Mouse (Mus musculus) gastrocnemius, adult 2 months (tissue): Measurements from ENCODE around the gene Il12b. TPM values are rescaled to one million over a fixed set of nuclear protein-coding genes. Genes with fewer than 3 reads are reported as not detected.
"Not testable (repeated sequence)": the region's sequence is repeated elsewhere in the genome, so short reads cannot be mapped to it uniquely, and the experiment has no call there.

Source experiments
- DNase-seq: peaks from one replicate; pipeline ENCODE4 v3.0.0; 2022
- H3K27ac ChIP-seq: fragments of 200-600 bp; 2 replicates; pipeline ENCODE4 v1.8.1; 2022; ENCODE audit warnings: mild to moderate bottlenecking
- H3K4me3 ChIP-seq: fragments of 200-600 bp; 2 replicates; pipeline ENCODE4 v1.8.1; 2022; ENCODE audit warnings: mild to moderate bottlenecking, moderate library complexity
- CTCF ChIP-seq: fragments of 200-600 bp; IDR thresholded peaks from 2 replicates; pipeline ENCODE4 v1.8.1; 2022; ENCODE audit warnings: antibody characterized with exemption, mild to moderate bottlenecking, moderate library complexity
- intact Hi-C: fragments of 180-260 bp; cut with DNase I; formaldehyde crosslinking; loops from one replicate; pipeline ENCODE4 v1.15.1; 2025
- total RNA-seq, 2 experiments: library from RNA; stranded (reverse); gene quantifications; 2 replicates each; pipeline ENCODE4 v1.2.3; 2021

Gene Il12b
- total RNA-seq, 2 experiments from 2014 or later = not detected

GRCm38 (mm10) chr11:44422337-44423111, 22.7 kb downstream of the Il12b start:
- intact Hi-C loops = no loop called here
- no peak for TF ChIP-seq CTCF

GRCm38 (mm10) chr11:44423261-44423660, 23.4 kb downstream of the Il12b start:
- no peak for TF ChIP-seq CTCF

More at GRCm38 (mm10) chr11:44422337-44423111, 22.7 kb downstream of the Il12b start:
- DNase-seq = no peak
- Histone ChIP-seq H3K4me3 (no peak overlapping the region), H3K27ac (no peak overlapping the region)

GRCm38 (mm10) chr11:44423955-44424354, 24.1 kb downstream of the Il12b start:
- TF ChIP-seq CTCF = no peak
- intact Hi-C loops = no loop called here

More at GRCm38 (mm10) chr11:44423261-44423660, 23.4 kb downstream of the Il12b start:
- no peak for DNase-seq
- Histone ChIP-seq H3K4me3 (no peak overlapping the region), H3K27ac (no peak overlapping the region)
- intact Hi-C loops = no loop called here

GRCm38 (mm10) chr11:44425006-44425405, 25.1 kb downstream of the Il12b start:
- H3K27ac ChIP-seq = no peak overlapping the region
- H3K4me3 ChIP-seq = no peak overlapping the region
- TF ChIP-seq CTCF = no peak
- no peak for DNase-seq
- intact Hi-C loops = no loop called here

More at GRCm38 (mm10) chr11:44423955-44424354, 24.1 kb downstream of the Il12b start:
- H3K27ac ChIP-seq = no peak overlapping the region
- DNase-seq = no peak
- H3K4me3 ChIP-seq = no peak overlapping the region

- TF ChIP-seq CTCF = no peak
- Histone ChIP-seq H3K4me3 (no peak overlapping the region), H3K27ac (no peak overlapping the region)
- intact Hi-C loops = no loop called here
- no peak for DNase-seq
Measured at GRCm38 (mm10) chr11:44425626-44426025, 25.8 kb downstream of the Il12b start.

GRCm38 (mm10) chr11:44427951-44428350, 28.1 kb downstream of the Il12b start:
- Histone ChIP-seq H3K4me3 (no peak overlapping the region), H3K27ac (no peak overlapping the region)
- intact Hi-C loops = no loop called here
- TF ChIP-seq CTCF = no peak
- DNase-seq = no peak

GRCm38 (mm10) chr11:44430036-44430435, 30.2 kb downstream of the Il12b start:
- Histone ChIP-seq H3K4me3 (no peak overlapping the region), H3K27ac (no peak overlapping the region)
- no peak for DNase-seq
- intact Hi-C loops = no loop called here
- no peak for TF ChIP-seq CTCF

GRCm38 (mm10) chr11:44437786-44438185, 37.9 kb downstream of the Il12b start:
- no peak for TF ChIP-seq CTCF
- DNase-seq = no peak

GRCm38 (mm10) chr11:44451046-44451445, 51.2 kb downstream of the Il12b start:
- intact Hi-C loops = no loop called here
- no peak for TF ChIP-seq CTCF
- no peak for DNase-seq
- no peak overlapping the region for H3K27ac ChIP-seq
- no peak overlapping the region for H3K4me3 ChIP-seq

More at GRCm38 (mm10) chr11:44437786-44438185, 37.9 kb downstream of the Il12b start:
- H3K27ac ChIP-seq = no peak overlapping the region
- intact Hi-C loops = no loop called here
- H3K4me3 ChIP-seq = no peak overlapping the region

GRCm38 (mm10) chr11:44452016-44452415, 52.2 kb downstream of the Il12b start:
- intact Hi-C loops, H3K27ac ChIP-seq, DNase-seq, H3K4me3 ChIP-seq: not testable (repeated sequence)

GRCm38 (mm10) chr11:44453423-44453822, 53.6 kb downstream of the Il12b start:
- no peak overlapping the region for H3K27ac ChIP-seq
- no peak overlapping the region for H3K4me3 ChIP-seq
- intact Hi-C loops = no loop called here
- DNase-seq = peak; percentile 52
- peak; percentile 83 for TF ChIP-seq CTCF

GRCm38 (mm10) chr11:44461493-44461892, 61.6 kb downstream of the Il12b start:
- Histone ChIP-seq H3K27ac (no peak overlapping the region; the same call in 1 of the 2 replicates), H3K4me3 (no peak overlapping the region)
- no peak for DNase-seq
- intact Hi-C loops = loop anchor here (10.0 kb wide), 1 partner anchor 707 kb away; no protein-coding TSS in a partner anchor
- no peak for TF ChIP-seq CTCF

Other genes with a start within 250 kb of the Il12b start
- 10 to 100 TPM; 24.6 to 30.2 TPM for gene Ublcp1, start 70.4 kb downstream of the Il12b start, total RNA-seq
- 1 to 10 TPM; 6.0 to 7.3 TPM for gene Rnf145, start 118.9 kb downstream of the Il12b start, total RNA-seq
- 10 to 100 TPM in 1 of 2 experiments, 1 to 10 TPM in 1; 9.4 to 10.3 TPM for gene Ebf1, start 217.3 kb downstream of the Il12b start, total RNA-seq